Mouse (Mus musculus) erythroblast, embryonic 14.5 days (primary cell): Measurements from ENCODE around the gene Axdnd1. TPM values are rescaled to one million over a fixed set of nuclear protein-coding genes. Genes with fewer than 3 reads are reported as not detected.

Source experiments
- H3K27me3 ChIP-seq: 2 replicates; pipeline ENCODE4 v1.6.1; 2012; ENCODE audit warnings: inconsistent platforms; ENCODE audit not compliant: control insufficient read depth
- H3K36me3 ChIP-seq: 2 replicates; pipeline ENCODE4 v1.6.1; 2012; ENCODE audit warnings: mild to moderate bottlenecking, inconsistent platforms; ENCODE audit not compliant: control insufficient read depth
- H3K4me1 ChIP-seq: 2 replicates; pipeline ENCODE4 v1.6.1; 2012; ENCODE audit warnings: inconsistent platforms; ENCODE audit not compliant: control insufficient read depth
- H3K4me3 ChIP-seq: replicated peaks from 2 replicates; pipeline ENCODE3; 2012; ENCODE audit warnings: moderate library complexity, mild to moderate bottlenecking, inconsistent platforms
- H3K9me3 ChIP-seq: 2 replicates; pipeline ENCODE4 v1.6.1; 2012; ENCODE audit warnings: low read length, inconsistent platforms, mixed read lengths; ENCODE audit not compliant: control insufficient read depth
- GATA1 ChIP-seq: IDR thresholded peaks from 2 replicates; pipeline ENCODE4 v1.6.1; 2012; ENCODE audit warnings: low read length, inconsistent platforms, mixed read lengths
- TAL1 ChIP-seq: IDR thresholded peaks from 3 replicates; pipeline ENCODE4 v1.6.1; 2012; ENCODE audit warnings: low read length, inconsistent platforms, mixed read lengths
- polyA plus RNA-seq: library from polyadenylated mRNA; stranded (reverse); fragments of >175 nt; gene quantifications from 2 replicates; pipeline ENCODE4 v1.2.3, GENCODE M21; 2012

The Axdnd1 gene
- polyA plus RNA-seq, 1 experiment: not detected

DNA sequence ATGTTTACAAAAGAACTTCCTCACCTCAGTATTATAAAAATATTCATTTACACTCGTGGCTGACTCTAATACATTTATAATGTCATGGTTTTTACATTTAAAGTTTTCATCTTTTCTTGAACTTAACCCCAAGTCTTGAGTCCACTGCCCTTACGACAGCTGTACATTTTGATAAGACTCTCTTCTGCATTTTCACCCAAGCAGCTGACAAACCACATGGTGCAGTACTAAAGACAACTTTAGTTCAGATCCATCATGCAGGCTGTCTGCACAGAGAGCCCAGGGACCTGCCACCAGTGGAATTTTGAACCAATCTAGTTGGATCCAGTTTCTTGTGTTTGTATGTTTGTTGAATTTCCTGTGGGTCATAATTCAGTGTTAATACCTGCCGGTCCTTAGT, 34.1 kb downstream of the Axdnd1 start:
- TF ChIP-seq GATA1 (no peak), TAL1 (0 out of 3 replicates have a peak, but pooled peaks have one; percentile 29)
- no peak overlapping the region for H3K4me3 ChIP-seq
- no peaks in the 10 kb centered on the region for H3K9me3 ChIP-seq
- no peaks in the 10 kb centered on the region for H3K27me3 ChIP-seq
- H3K36me3 ChIP-seq: no peaks in the 10 kb centered on the region
- peaks cover 14% of the 10 kb centered on the region for H3K4me1 ChIP-seq

DNA sequence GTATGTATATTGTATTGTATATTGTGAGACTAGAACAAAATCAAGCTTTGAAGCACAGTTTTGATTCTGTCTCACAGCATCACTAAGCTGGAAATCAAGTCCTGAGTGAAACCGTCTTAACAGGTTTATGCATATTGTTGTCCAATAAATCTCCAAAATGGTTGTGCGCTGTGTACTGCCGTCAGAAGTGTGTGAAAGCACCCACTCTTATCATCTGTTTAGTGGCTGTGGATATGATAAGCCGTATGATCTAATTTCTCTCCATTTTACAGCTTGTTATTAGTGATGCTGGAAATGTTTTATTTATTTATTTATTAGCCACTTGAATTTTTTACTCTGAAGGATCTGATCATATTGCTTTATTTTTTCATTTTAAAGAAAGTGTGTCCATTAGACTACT, 34.7 kb downstream of the Axdnd1 start:
- Histone ChIP-seq H3K27me3 (no peaks in the 10 kb centered on the region), H3K4me3 (no peak overlapping the region), H3K4me1 (peaks cover 14% of the 10 kb centered on the region), H3K36me3 (no peaks in the 10 kb centered on the region), H3K9me3 (0 out of 2 replicates have a peak, but pooled peaks cover under 1% of the 10 kb centered on the region)
- no peak for TF ChIP-seq GATA1
- no peak for TF ChIP-seq TAL1

DNA sequence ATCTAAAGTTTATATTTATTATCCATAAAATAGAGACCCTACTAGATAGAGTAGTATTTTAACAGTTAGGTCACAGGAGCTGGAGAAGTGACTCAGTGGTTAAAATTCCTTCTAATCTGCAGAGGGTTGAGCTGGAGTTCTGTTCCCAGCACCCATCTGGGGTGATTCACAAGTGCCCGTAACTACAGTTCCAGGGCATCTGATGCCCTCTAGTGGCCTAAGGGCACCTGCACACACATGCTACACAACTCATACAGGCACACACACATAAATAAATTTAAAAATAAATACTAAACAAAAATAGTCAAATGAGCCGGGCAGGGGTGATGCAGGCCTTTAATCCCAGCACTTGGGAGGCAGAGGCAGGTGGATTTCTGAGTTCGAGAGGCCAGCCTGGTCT, 39.7 kb downstream of the Axdnd1 start:
- Histone ChIP-seq H3K9me3 (0 out of 2 replicates have a peak, but pooled peaks cover 2% of the 10 kb centered on the region), H3K36me3 (no peaks in the 10 kb centered on the region), H3K4me1 (peaks cover 6% of the 10 kb centered on the region), H3K4me3 (no peak overlapping the region), H3K27me3 (no peaks in the 10 kb centered on the region)
- TF ChIP-seq TAL1: no peak

DNA sequence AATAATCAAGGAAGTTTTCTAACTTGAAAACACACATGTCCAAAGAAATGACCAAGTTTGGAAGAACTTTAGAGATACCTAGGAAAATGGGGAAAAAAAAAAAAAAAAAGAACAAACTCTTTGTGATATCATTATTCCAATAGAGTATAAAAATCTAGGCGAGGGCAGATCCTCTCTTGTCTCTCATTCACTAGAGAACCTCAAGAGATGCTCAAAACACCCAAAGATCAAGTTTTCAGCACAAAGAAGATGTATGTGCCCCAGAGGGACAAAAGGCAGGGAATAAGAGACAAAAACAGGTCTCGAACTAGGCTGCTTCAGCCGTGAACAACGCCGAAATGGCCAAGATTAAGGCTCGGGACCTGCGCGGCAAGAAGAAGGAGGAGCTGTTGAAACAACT, 55.2 kb downstream of the Axdnd1 start, which contains the start of gene Gm2000:
Gm2000 (plus strand) TSS at position 301 of the 400 bp plus-strand sequence.
- no peak for TF ChIP-seq GATA1
- no peak for TF ChIP-seq TAL1

DNA sequence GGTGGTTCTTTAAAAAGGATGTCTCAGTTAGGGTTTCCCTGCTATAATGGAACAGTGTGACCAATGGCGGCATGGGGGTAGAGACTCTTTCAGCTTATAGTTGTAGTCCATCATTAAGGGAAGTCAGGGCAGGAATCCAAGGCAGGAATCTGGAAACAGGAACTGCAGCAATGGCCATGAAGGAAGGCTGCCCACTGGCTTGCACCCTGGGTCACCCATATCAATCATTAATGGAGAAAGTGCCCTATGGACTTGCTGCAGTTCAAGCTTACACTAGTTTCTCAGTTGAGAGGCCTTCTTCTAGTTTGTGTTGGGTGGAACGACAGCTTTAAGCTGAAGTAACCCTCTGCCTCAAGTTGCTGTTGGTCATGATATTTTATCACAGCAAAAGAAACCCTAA, 68.5 kb downstream of the Axdnd1 start:
- no peak overlapping the region for H3K4me3 ChIP-seq
- no peaks in the 10 kb centered on the region for H3K4me1 ChIP-seq
- H3K27me3 ChIP-seq: no peaks in the 10 kb centered on the region
- H3K9me3 ChIP-seq: no peaks in the 10 kb centered on the region
- TF ChIP-seq TAL1 (no peak), GATA1 (no peak)
- no peaks in the 10 kb centered on the region for H3K36me3 ChIP-seq

More for the DNA sequence above, 55.2 kb downstream of the Axdnd1 start, which contains the start of gene Gm2000:
- no peaks in the 10 kb centered on the region for H3K27me3 ChIP-seq
- no peaks in the 10 kb centered on the region for H3K36me3 ChIP-seq
- no peak within 1 kb of the TSS for H3K4me3 ChIP-seq
- peaks cover 3% of the 10 kb centered on the region; the same call in 1 of the 2 replicates for H3K9me3 ChIP-seq
- H3K4me1 ChIP-seq: no peaks in the 10 kb centered on the region

DNA sequence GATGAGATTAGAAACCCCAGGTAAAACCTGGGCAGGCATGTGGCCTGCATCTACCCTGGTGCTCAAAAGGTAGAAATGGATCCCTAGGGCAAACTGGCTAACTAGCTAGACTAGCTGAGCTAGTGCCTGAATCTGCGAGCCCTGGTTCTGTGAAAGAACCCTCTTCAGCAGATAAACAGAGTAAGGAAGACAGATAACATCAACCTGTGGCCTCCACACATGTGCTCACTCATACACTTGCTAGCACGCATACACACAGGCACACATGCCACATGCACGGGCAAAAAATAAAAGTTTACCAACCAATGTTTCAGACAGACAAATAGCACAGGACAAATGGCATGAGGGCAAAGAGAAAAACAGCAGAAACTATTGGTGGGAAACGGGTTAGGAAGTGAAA, 70.5 kb downstream of the Axdnd1 start:
- no peaks in the 10 kb centered on the region for H3K36me3 ChIP-seq
- H3K4me3 ChIP-seq: no peak overlapping the region
- peaks cover 3% of the 10 kb centered on the region for H3K4me1 ChIP-seq
- H3K9me3 ChIP-seq: no peaks in the 10 kb centered on the region
- TF ChIP-seq TAL1 (no peak), GATA1 (no peak)
- no peaks in the 10 kb centered on the region for H3K27me3 ChIP-seq

DNA sequence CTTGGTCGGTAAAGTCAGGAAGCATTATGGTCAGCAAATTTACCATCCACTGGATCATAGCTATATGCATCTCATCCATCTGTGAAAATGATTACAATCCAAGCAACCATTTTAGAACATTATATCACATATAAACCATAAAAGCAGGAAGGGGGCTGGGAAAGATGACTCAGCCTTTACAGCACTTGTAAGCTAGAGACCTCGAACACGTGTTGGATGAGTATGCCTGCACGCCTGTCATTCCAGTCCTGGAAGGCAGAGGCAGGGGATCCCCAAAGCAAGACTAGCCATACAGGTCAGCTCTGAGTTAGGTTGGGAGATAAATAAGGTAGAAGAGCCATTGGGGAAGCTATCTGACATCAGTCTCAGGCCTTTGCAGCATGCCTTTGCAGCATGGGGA, 71.9 kb downstream of the Axdnd1 start:
- Histone ChIP-seq H3K27me3 (no peaks in the 10 kb centered on the region), H3K9me3 (no peaks in the 10 kb centered on the region), H3K36me3 (no peaks in the 10 kb centered on the region), H3K4me3 (no peak overlapping the region), H3K4me1 (peaks cover 6% of the 10 kb centered on the region)
- TF ChIP-seq TAL1: no peak

DNA sequence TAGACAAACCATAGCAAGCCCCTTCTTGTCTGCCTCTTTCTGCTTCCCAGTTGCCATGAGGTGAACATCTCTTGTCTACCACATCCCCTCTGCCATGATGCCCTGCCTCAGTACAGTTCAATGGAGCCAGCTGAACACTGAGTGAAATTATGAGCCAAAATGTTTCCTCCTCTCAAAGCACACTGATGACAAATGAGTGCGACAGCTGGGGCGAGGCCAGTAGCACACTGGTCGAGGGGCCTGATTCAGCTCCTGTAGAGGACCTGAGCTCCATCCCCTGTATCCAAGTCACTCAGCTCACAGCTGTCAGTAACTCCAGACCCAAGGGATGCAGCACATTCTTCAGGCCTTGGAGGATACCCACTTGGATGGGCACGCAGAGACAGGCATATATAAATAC, 75.3 kb downstream of the Axdnd1 start:
- peaks cover 6% of the 10 kb centered on the region for H3K4me1 ChIP-seq
- TF ChIP-seq TAL1: no peak
- no peak for TF ChIP-seq GATA1

DNA sequence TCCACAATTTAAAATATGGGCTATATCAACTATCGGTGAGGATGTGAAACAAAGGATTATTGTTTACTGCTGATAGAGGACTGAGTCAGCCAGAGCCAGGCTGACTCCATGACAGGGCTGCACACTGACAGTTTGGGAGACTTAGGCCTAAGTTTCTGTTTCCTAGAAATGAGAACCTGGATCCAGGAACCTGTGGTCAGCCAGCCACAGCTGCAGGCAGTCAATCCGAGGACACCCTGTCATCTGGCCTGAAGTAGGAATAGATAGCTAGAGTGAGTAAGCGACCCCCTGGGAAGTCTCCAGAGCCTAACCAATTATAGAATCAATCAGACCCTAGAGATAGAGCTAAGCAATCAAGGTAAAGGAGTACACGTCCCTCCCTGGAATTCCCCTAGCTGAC, 76.5 kb downstream of the Axdnd1 start:
- no peak overlapping the region for H3K4me3 ChIP-seq
- H3K27me3 ChIP-seq: no peaks in the 10 kb centered on the region
- no peak for TF ChIP-seq TAL1
- TF ChIP-seq GATA1: no peak
- H3K36me3 ChIP-seq: no peaks in the 10 kb centered on the region
- no peaks in the 10 kb centered on the region for H3K9me3 ChIP-seq
- H3K4me1 ChIP-seq: peaks cover 6% of the 10 kb centered on the region

More for the DNA sequence above, 75.3 kb downstream of the Axdnd1 start:
- H3K9me3 ChIP-seq: no peaks in the 10 kb centered on the region
- no peaks in the 10 kb centered on the region for H3K36me3 ChIP-seq
- H3K27me3 ChIP-seq: no peaks in the 10 kb centered on the region
- H3K4me3 ChIP-seq: no peak overlapping the region

DNA sequence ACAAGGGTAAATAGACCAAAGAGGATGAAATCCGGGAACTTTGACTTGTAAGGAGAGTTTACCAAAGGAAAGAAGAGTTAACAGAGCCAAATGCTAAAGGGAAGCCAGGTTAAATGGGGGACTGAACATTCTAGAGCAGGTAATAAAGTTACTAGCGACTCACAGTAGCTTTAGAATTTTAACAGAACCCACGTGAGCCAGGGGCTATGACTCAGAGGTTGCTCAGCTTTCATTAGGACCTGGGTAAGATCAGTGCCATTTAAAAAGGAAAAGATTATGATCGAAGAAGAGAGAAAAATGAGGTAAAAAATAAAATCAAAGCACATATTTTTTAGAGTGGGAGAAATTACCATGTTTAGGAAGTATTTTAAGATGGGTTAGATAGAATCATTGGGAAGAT, 80.1 kb downstream of the Axdnd1 start:
- Histone ChIP-seq H3K27me3 (no peaks in the 10 kb centered on the region), H3K4me3 (no peak overlapping the region), H3K9me3 (no peaks in the 10 kb centered on the region), H3K4me1 (peaks cover 6% of the 10 kb centered on the region), H3K36me3 (no peaks in the 10 kb centered on the region)
- no peak for TF ChIP-seq GATA1
- TF ChIP-seq TAL1: no peak

DNA sequence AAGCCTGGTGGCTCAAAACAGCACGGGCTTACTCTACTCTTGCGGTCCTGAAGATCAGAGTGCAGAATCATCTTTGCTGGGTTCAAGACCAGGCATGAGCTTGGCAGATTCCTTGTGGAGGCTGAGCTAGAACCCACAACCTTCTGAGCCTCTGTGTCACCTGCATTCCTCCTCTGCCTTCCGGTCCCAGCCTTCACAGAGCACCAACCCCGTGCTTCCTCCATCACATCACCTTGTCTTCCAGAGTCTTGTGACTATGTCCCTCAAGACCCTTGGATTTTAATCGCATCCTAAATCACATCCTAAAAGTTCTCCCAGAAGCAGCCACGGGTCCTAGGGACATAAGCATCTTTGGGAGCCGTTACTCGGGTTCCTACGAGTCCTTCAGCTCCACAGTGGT, 97.8 kb downstream of the Axdnd1 start:
- TF ChIP-seq TAL1: no peak
- TF ChIP-seq GATA1: no peak

More for the DNA sequence above, 97.8 kb downstream of the Axdnd1 start:
- Histone ChIP-seq H3K27me3 (no peaks in the 10 kb centered on the region), H3K4me3 (no peak overlapping the region), H3K4me1 (no peaks in the 10 kb centered on the region), H3K9me3 (no peaks in the 10 kb centered on the region), H3K36me3 (no peaks in the 10 kb centered on the region)
